Mouse (Mus musculus) CH12.LX (cell line): ENCODE measurements around the gene Plcb1. TPM values are rescaled to one million over a fixed set of nuclear protein-coding genes. Genes with fewer than 3 reads are reported as not detected.

Source experiments
- DNase-seq: peaks from one replicate; pipeline ENCODE4 v3.0.0-alpha.2; 2013; ENCODE audit errors: extremely low read depth
- H3K27ac ChIP-seq: 2 replicates; pipeline ENCODE4 v1.5.1; 2012; ENCODE audit warnings: low read depth, mild to moderate bottlenecking, control low read depth, moderate library complexity; ENCODE audit not compliant: insufficient read depth
- H3K27me3 ChIP-seq: replicated peaks from 2 replicates; pipeline ENCODE3; 2012; ENCODE audit warnings: inconsistent platforms
- H3K36me3 ChIP-seq, 2 experiments: replicated peaks in 1 of 2; 2 replicates each; pipeline versions ENCODE3 to v1.6.1; 2012; ENCODE audit warnings: inconsistent platforms in 1 of 2, low read length in 1 of 2, mild to moderate bottlenecking in 1 of 2, mixed read lengths in 1 of 2, moderate library complexity in 1 of 2; ENCODE audit not compliant: control insufficient read depth in 1 of 2, insufficient read depth in 1 of 2
- H3K4me1 ChIP-seq, 2 experiments: 2 replicates each; pipeline ENCODE4 v1.6.1; 2012; ENCODE audit warnings: inconsistent platforms in 1 of 2, moderate library complexity in 1 of 2; ENCODE audit not compliant: insufficient read depth in 2 of 2, control insufficient read depth in 1 of 2
- H3K4me2 ChIP-seq: 2 replicates; pipeline ENCODE4 v1.6.1; 2012; ENCODE audit warnings: low read depth, mild to moderate bottlenecking, control low read depth; ENCODE audit not compliant: poor library complexity, insufficient read depth, severe bottlenecking
- H3K4me3 ChIP-seq, 3 experiments: fragments of 150-350 bp in 1 of 3; sonication (generic) in 1 of 3; replicated peaks in 1 of 3; 2 replicates each; pipeline versions ENCODE3 to v1.5.1; 2011 to 2012; ENCODE audit warnings: low read depth in 2 of 3, low read length in 2 of 3, mild to moderate bottlenecking in 2 of 3, moderate library complexity in 2 of 3, control low read depth in 1 of 3, improper control_type of control experiment in 1 of 3, inconsistent platforms in 1 of 3, mixed read lengths in 1 of 3; ENCODE audit not compliant: poor library complexity in 1 of 3
- H3K79me2 ChIP-seq: replicated peaks from 2 replicates; pipeline ENCODE4 v1.6.1; 2012; ENCODE audit warnings: mild to moderate bottlenecking, moderate library complexity; ENCODE audit not compliant: control insufficient read depth, poor library complexity, insufficient read depth, severe bottlenecking; ENCODE audit errors: extremely low read depth
- H3K9ac ChIP-seq: 2 replicates; pipeline ENCODE4 v1.6.1; 2012; ENCODE audit warnings: low read depth, mild to moderate bottlenecking, control low read depth, moderate library complexity; ENCODE audit not compliant: insufficient read depth
- H3K9me3 ChIP-seq: replicated peaks from 2 replicates; pipeline ENCODE3; 2012; ENCODE audit warnings: low read length, inconsistent platforms, mixed read lengths
- CHD2 ChIP-seq: IDR thresholded peaks from 2 replicates; pipeline ENCODE4 v1.6.1; 2011; ENCODE audit warnings: low read length, improper control_type of control experiment
- E2F4 ChIP-seq: IDR thresholded peaks from 2 replicates; pipeline ENCODE4 v1.6.1; 2011; ENCODE audit warnings: low read depth, low read length, improper control_type of control experiment; ENCODE audit not compliant: insufficient replicate concordance
- ETS1 ChIP-seq: conservative IDR thresholded peaks from 2 replicates; pipeline ENCODE4 v1.6.1; 2012; ENCODE audit warnings: low read depth, mild to moderate bottlenecking, inconsistent platforms, low read length, improper control_type of control experiment, moderate library complexity
- GABPA ChIP-seq: IDR thresholded peaks from 2 replicates; pipeline ENCODE4 v1.6.1; 2012; ENCODE audit warnings: low read depth, low read length, improper control_type of control experiment, inconsistent platforms; ENCODE audit not compliant: insufficient replicate concordance
- IRF4 ChIP-seq: IDR thresholded peaks from 2 replicates; pipeline ENCODE4 v1.6.1; 2014; ENCODE audit warnings: low read depth, mild to moderate bottlenecking, inconsistent platforms, low read length, improper control_type of control experiment
- JUND ChIP-seq: conservative IDR thresholded peaks from 2 replicates; pipeline ENCODE4 v1.6.1; 2011; ENCODE audit warnings: low read depth, low read length, improper control_type of control experiment
- MAFK ChIP-seq: IDR thresholded peaks from 2 replicates; pipeline ENCODE4 v1.6.1; 2011; ENCODE audit warnings: low read length, improper control_type of control experiment; ENCODE audit not compliant: insufficient replicate concordance
- MAZ ChIP-seq: IDR thresholded peaks from 2 replicates; pipeline ENCODE4 v1.6.1; 2012; ENCODE audit warnings: low read depth, mild to moderate bottlenecking, inconsistent platforms, low read length, improper control_type of control experiment, moderate library complexity
- MXI1 ChIP-seq: IDR thresholded peaks from 2 replicates; pipeline ENCODE4 v1.6.1; 2011; ENCODE audit warnings: mild to moderate bottlenecking, low read depth, low read length, improper control_type of control experiment
- PAX5 ChIP-seq: IDR thresholded peaks from 2 replicates; pipeline ENCODE4 v1.6.1; 2012; ENCODE audit warnings: low read length, inconsistent platforms, mixed read lengths
- POLR2A ChIP-seq: IDR thresholded peaks from 2 replicates; pipeline ENCODE4 v1.6.1; 2011; ENCODE audit warnings: low read depth, mild to moderate bottlenecking, improper control_type of control experiment, low read length
- RAD21 ChIP-seq: IDR thresholded peaks from 2 replicates; pipeline ENCODE4 v1.6.1; 2011; ENCODE audit warnings: low read depth, mild to moderate bottlenecking, low read length, improper control_type of control experiment, moderate library complexity
- SIN3A ChIP-seq: IDR thresholded peaks from 2 replicates; pipeline ENCODE4 v1.6.1; 2012; ENCODE audit warnings: low read length, improper control_type of control experiment, inconsistent platforms
- ZKSCAN1 ChIP-seq: IDR thresholded peaks from 2 replicates; pipeline ENCODE4 v1.6.1; 2012; ENCODE audit warnings: low read depth, inconsistent platforms, low read length, improper control_type of control experiment, borderline replicate concordance
- ZMIZ1 ChIP-seq: IDR thresholded peaks from 2 replicates; pipeline ENCODE4 v1.6.1; 2012; ENCODE audit warnings: low read depth, mild to moderate bottlenecking, inconsistent platforms, low read length, improper control_type of control experiment
- dilution Hi-C: fragments of 300-500 bp; cut with MboI; formaldehyde crosslinking; loops from 2 replicates; pipeline ENCODE4 v1.14.3; 2020; ENCODE audit warnings: low sequenced_read_pairs; ENCODE audit not compliant: extremely low pct_unique_long_range_greater_than_20kb, extremely low pct_ligation_motif_present
- in situ Hi-C: fragments of 300-500 bp; cut with MboI; formaldehyde crosslinking; loops from 3 replicates; pipeline ENCODE4 v1.14.3; 2019; ENCODE audit warnings: low sequenced_read_pairs, low pct_ligation_motif_present, low pct_unique_long_range_greater_than_20kb, mixed read lengths
- polyA plus RNA-seq: library from polyadenylated mRNA; unstranded; fragments of >175 nt; gene quantifications from 2 replicates; pipeline ENCODE4 v1.2.1, GENCODE M21; 2012; ENCODE audit warnings: low read depth; ENCODE audit not compliant: insufficient read length
- total RNA-seq, 2 experiments: library from RNA; depleted of rRNA; stranded (reverse); fragments of 300-350 nt in 1 of 2; fragments of >200 nt in 1 of 2; gene quantifications; 2 replicates each; pipeline ENCODE4 v1.2.3; 2012 to 2014

Gene Plcb1
- total and polyA plus RNA-seq, 3 experiments, result not detected

DNA sequence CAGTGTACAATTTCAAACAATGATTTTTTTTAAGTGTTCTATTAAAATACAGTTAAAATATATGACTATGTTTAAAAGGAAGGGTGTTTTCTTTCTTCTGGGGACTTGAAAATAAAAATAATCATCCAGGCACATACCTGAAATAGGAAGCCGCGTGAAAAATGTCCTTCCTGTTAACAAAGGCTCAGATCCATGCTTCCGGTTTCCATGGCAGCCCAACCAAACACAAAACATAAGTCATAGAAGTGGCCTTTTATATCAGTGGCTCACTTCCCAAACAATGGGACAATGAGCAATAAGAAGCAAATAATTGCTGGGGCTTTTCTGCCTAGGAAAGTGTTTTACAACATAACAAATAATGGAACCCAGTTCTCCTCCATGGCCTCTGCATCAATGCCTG lies 473.3 kb downstream of the Plcb1 start:
- no peak for TF ChIP-seq IRF4
- TF ChIP-seq ZMIZ1, result no peak
- no peak for TF ChIP-seq JUND
- TF ChIP-seq SIN3A, result no peak
- no peak for TF ChIP-seq MXI1
- in situ Hi-C loops, result no loop called here
- dilution Hi-C loops, result no loop called here
- no peak overlapping the region for H3K9ac ChIP-seq
- no peak for DNase-seq
- H3K4me1 ChIP-seq, result no peaks in the 10 kb centered on the region
- no peak overlapping the region for H3K4me2 ChIP-seq
- H3K79me2 ChIP-seq, result no peaks in the 10 kb centered on the region
- peaks cover 34% of the 10 kb centered on the region for H3K9me3 ChIP-seq
- H3K4me3 ChIP-seq, result no peak overlapping the region
- H3K27me3 ChIP-seq, result no peaks in the 10 kb centered on the region
- no peak overlapping the region for H3K27ac ChIP-seq
- no peaks in the 10 kb centered on the region for H3K36me3 ChIP-seq

DNA sequence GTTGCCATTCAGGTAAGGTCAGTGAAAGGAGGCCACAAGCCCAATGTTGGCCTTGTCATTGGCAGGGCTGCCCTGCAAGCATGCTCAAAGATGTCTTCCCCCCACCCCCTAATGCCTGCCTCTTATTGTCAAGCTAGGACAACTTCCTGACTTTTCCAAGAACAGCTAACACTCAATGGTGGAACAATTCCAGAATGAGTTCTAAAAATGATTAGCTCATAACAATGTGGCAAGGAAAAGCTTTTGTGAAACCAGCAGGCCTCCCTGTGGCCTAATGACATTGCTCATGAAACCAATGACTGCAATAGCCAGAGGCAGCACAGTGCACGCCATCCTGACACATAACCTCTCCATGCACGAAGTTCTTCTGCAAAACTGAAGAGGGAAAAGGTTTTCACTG lies 478.1 kb downstream of the Plcb1 start:
- dilution Hi-C loops, result no loop called here

DNA sequence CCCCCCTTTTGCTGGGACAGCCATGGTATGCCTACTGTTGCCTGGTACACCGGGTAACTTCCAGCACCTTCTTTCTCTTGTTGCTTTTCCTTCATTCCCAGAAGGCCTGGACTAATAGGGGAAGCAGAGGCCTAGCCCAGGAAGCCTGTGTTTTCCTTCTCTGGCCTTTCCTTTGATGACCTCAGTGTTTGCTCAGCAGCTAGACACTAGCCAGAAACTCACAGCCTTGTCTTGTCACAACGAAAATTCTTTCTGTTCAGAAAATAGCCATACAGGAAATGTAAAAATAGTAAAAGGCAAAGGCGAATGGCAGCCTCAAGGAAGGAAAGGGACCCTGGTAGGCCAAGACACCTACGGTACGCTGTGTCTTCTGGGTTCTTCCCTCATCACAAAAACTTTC lies 489.1 kb downstream of the Plcb1 start:
- Histone ChIP-seq H3K4me3 (no peak overlapping the region), H3K27me3 (no peaks in the 10 kb centered on the region), H3K4me2 (no peak overlapping the region), H3K27ac (no peak overlapping the region), H3K36me3 (no peaks in the 10 kb centered on the region), H3K9me3 (peaks cover 60% of the 10 kb centered on the region), H3K9ac (no peak overlapping the region), H3K4me1 (no peaks in the 10 kb centered on the region), H3K79me2 (no peaks in the 10 kb centered on the region)
- no peak for DNase-seq
- dilution Hi-C loops (no loop called here), in situ Hi-C loops (no loop called here)
- TF ChIP-seq ETS1 (no peak), CHD2 (no peak), POLR2A (no peak), MAZ (no peak), MAFK (no peak), ZKSCAN1 (no peak), GABPA (no peak), RAD21 (no peak), PAX5 (no peak), E2F4 (no peak)

More for the DNA sequence above, 478.1 kb downstream of the Plcb1 start:
- Histone ChIP-seq H3K27ac (no peak overlapping the region), H3K27me3 (no peaks in the 10 kb centered on the region), H3K4me3 (no peak overlapping the region), H3K4me1 (no peaks in the 10 kb centered on the region), H3K79me2 (no peaks in the 10 kb centered on the region), H3K9me3 (peaks cover 43% of the 10 kb centered on the region), H3K9ac (no peak overlapping the region), H3K4me2 (no peak overlapping the region), H3K36me3 (no peaks in the 10 kb centered on the region)
- no peak for TF ChIP-seq PAX5
- in situ Hi-C loops, result no loop called here
- no peak for DNase-seq
